Mouse (Mus musculus): ENCODE results near the gene Klf7.

DNA sequence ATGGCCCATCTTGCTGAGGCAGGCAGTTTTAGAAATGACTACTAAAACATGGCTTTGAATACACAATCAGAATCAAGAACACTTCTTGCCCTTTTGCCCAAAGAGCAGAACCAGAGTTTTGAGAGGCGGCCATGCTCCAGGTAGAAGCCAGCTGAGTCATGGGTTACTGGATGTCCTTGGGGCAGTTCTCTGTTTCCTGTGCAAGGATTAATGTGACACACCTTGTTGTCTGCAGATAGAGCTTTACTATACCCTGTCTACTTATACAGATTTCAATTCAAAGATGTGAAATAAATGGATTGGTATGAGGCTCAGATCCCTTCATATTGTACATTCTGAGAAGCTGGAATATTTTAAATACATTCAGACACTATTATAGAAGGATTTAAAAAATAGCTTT is 40.3 kb downstream of the Klf7 start:
- TF ChIP-seq CHD2 (IDR thresholded peaks at IDR 0.05; ENCODE audit: low read depth, low read length) (no peak), ZNF384 (IDR thresholded peaks at IDR 0.05; ENCODE audit: low read depth, low read length) (no peak), HCFC1 (IDR thresholded peaks at IDR 0.05; ENCODE audit: borderline replicate concordance, insufficient read depth, low read length) (no peak), MAFK (IDR thresholded peaks at IDR 0.05; ENCODE audit: insufficient read depth, low read depth, low read length) (no peak), ZC3H11A (IDR thresholded peaks at IDR 0.05; ENCODE audit: borderline replicate concordance, low read depth, low read length) (no peak)

All from ES-E14 (cell line).